Mouse (Mus musculus): ENCODE data around the gene Il1rap. TPM values are rescaled to one million over a fixed set of nuclear protein-coding genes. Genes with fewer than 3 reads are reported as not detected.
A peak's percentile ranks its signal among the peaks of the same experiment; 100 is the strongest.

Il1rap gene
- polyA plus RNA-seq (2014; fragmentation: Nextera tagmentation; extraction: Ambion mirVana): 3.5 and 4.2 TPM in 2 replicates

DNA sequence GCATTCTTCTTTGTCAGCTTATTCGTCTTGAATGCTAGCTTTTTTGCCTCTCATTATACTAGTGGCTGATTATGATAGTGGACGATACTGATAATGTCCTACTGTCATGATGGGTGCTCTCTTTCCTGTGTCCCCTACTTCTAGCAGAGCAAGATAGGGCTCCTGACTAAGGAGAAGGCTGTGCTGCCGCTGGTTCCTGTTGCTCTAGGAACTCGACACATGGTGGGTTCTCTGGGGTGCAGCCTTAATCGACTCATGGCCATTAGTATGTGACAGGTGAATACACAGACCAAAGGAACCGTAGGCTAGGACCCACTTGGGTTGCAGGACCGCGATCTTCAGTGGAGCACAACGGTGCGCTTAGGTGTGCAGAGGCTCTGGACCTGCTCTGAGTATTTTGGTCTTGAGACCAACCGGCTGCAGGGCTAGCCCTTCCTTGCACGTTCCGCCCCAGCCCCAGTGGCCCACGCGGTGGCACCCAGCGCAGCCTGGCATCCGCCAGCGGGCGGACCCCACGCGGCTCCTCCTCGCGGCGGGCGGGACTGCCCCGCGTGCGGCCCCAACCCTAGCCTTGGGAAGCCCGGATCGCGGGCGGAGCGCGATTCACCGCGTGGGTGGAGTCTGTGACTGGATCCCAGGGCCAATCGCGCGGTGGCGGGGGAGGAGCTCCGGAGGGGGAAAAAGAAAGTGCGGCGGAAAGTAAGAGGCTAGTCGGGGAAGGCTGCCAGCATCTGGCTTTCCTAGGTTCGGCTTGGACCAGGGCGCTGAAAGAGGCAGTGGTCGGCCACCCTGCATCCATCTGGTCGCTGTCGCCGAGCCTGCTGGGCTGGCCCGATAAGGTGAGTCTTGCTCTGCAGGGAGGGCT is at the start of gene Il1rap:
Gene Il1rap, plus strand, starts transcription at position 657 of the 865 bp plus-strand sequence.
- Histone ChIP-seq H3K27ac (ENCODE audit: low read depth, low read length) (no peak within 1 kb of the TSS), H3K4me3 (ENCODE audit: low read depth, low read length) (peak within 1 kb of the TSS; percentile 63), H3K9ac (ENCODE audit: low read length) (peak within 1 kb of the TSS; percentile 67), H3K36me3 (ENCODE audit: control insufficient read depth, insufficient read depth, low read length) (no peaks in the 10 kb centered on the region), H3K9me3 (ENCODE audit: control insufficient read depth, low read length) (no peaks in the 10 kb centered on the region), H3K4me2 (ENCODE audit: low read depth, low read length, severe bottlenecking) (peak within 1 kb of the TSS; percentile 77), H3K4me1 (replicated peaks; ENCODE audit: control insufficient read depth, insufficient read depth, low read length) (0 out of 2 replicates have a peak, but pooled peaks cover 2% of the 10 kb centered on the region), H3K27me3 (ENCODE audit: control insufficient read depth, insufficient read depth, low read length) (no peaks in the 10 kb centered on the region; the same call in 1 of the 2 replicates)
- WGBS: 2% methylated on average over 50 of the region's 51 CpGs
- peak; percentile 93 for DNase-seq (ENCODE audit: low spot score)
- peak; percentile 96 for ATAC-seq (replicated peaks; ENCODE audit: low FRiP score)

DNA sequence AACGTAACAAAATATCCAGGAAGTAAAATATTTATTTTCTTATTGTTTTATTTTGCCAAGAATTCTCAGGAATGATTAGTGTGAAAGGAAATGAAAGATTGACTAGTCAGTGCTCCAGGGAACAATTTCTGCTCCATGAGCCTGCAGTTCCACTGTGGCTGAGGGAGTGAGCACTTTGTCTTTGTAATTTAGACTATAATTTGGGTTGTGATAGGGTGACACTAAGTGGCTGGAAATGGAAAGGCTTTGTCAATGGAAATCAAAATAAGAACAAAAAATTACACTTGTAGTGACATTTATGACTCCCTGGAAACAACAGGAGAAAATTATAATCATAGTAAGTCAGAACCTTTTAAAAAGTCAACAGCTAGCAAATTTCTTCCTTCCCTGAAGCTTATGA is 49.2 kb upstream of the Il1rap start:
- ATAC-seq (replicated peaks; ENCODE audit: low FRiP score): no peak
- H3K27me3 ChIP-seq (ENCODE audit: control insufficient read depth, insufficient read depth, low read length): no peaks in the 10 kb centered on the region
- no peak for DNase-seq (ENCODE audit: low spot score)
- no peak overlapping the region for H3K27ac ChIP-seq (ENCODE audit: low read depth, low read length)
- H3K4me3 ChIP-seq (ENCODE audit: low read depth, low read length): no peak overlapping the region
- no peaks in the 10 kb centered on the region for H3K9me3 ChIP-seq (ENCODE audit: control insufficient read depth, low read length)
- no peak overlapping the region for H3K9ac ChIP-seq (ENCODE audit: low read length)
- H3K36me3 ChIP-seq (ENCODE audit: control insufficient read depth, insufficient read depth, low read length): no peaks in the 10 kb centered on the region
- 90% methylated on average over 1 of the region's 1 CpGs for WGBS
- no peaks in the 10 kb centered on the region for H3K4me1 ChIP-seq (replicated peaks; ENCODE audit: control insufficient read depth, insufficient read depth, low read length)
- no peak overlapping the region for H3K4me2 ChIP-seq (ENCODE audit: low read depth, low read length, severe bottlenecking)

DNA sequence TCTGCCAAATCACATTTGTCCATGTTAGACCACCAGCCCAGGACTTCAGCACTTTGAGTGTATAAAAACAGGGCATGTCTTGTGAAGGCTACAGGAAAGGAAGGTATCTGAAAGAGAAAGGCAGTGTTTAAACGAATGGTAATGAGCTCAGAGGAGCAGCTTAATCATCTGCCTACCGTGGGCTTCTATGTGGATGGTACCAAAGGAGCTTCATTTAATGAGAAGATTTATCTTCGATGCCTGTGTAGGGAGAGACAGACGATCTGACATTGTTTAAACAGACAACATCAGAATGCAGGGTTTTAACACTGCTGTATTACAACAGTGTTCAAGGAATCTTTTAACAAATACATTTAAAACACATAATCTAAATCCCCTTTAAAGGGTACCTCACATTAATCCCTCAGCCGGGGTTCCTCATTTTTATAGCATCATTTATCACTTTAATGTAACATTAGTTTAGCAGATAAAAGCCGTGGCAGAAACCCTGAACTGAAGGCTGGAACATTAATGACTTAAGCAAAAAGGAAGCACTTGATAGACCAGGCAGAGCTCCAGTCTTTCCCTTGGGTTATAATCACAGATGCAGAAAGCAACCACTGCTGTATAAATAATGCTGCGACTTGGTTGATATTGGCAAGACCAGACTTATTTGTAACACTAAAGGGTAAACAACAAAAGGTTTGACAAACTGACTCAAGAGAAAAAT is 35.2 kb upstream of the Il1rap start:
- no peak overlapping the region for H3K27ac ChIP-seq (ENCODE audit: low read depth, low read length)
- WGBS: 32% methylated on average over 7 of the region's 7 CpGs
- H3K4me3 ChIP-seq (ENCODE audit: low read depth, low read length): no peak overlapping the region
- H3K4me2 ChIP-seq (ENCODE audit: low read depth, low read length, severe bottlenecking): no peak overlapping the region
- H3K4me1 ChIP-seq (replicated peaks; ENCODE audit: control insufficient read depth, insufficient read depth, low read length): 0 out of 2 replicates have a peak, but pooled peaks cover 2% of the 10 kb centered on the region
- ATAC-seq (replicated peaks; ENCODE audit: low FRiP score): no peak
- no peaks in the 10 kb centered on the region for H3K27me3 ChIP-seq (ENCODE audit: control insufficient read depth, insufficient read depth, low read length)
- no peaks in the 10 kb centered on the region for H3K36me3 ChIP-seq (ENCODE audit: control insufficient read depth, insufficient read depth, low read length)
- no peak for DNase-seq (ENCODE audit: low spot score)
- no peak overlapping the region for H3K9ac ChIP-seq (ENCODE audit: low read length)
- no peaks in the 10 kb centered on the region for H3K9me3 ChIP-seq (ENCODE audit: control insufficient read depth, low read length)

DNA sequence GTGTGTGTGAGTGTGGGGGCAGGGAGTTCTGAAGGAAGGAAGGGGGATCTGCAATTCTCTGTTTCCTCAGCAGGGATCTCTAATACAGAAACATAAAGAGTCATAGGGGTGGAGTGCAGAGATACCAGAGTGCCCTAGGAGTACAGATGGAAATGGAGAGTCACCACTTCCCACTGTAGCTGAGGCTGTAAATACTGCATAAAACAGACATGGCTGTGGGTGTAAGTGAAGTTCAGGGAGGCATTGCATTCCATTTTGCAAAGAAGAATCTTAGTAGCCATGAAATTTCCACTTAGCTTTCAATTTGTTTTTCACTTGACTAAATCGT is 34.7 kb upstream of the Il1rap start:
- Histone ChIP-seq H3K4me2 (ENCODE audit: low read depth, low read length, severe bottlenecking) (no peak overlapping the region), H3K9ac (ENCODE audit: low read length) (no peak overlapping the region), H3K4me1 (replicated peaks; ENCODE audit: control insufficient read depth, insufficient read depth, low read length) (0 out of 2 replicates have a peak, but pooled peaks cover 2% of the 10 kb centered on the region), H3K4me3 (ENCODE audit: low read depth, low read length) (no peak overlapping the region), H3K9me3 (ENCODE audit: control insufficient read depth, low read length) (no peaks in the 10 kb centered on the region), H3K27me3 (ENCODE audit: control insufficient read depth, insufficient read depth, low read length) (no peaks in the 10 kb centered on the region), H3K36me3 (ENCODE audit: control insufficient read depth, insufficient read depth, low read length) (no peaks in the 10 kb centered on the region), H3K27ac (ENCODE audit: low read depth, low read length) (no peak overlapping the region)
- WGBS: 91% methylated on average over 1 of the region's 1 CpGs
- no peak for DNase-seq (ENCODE audit: low spot score)
- no peak for ATAC-seq (replicated peaks; ENCODE audit: low FRiP score)

DNA sequence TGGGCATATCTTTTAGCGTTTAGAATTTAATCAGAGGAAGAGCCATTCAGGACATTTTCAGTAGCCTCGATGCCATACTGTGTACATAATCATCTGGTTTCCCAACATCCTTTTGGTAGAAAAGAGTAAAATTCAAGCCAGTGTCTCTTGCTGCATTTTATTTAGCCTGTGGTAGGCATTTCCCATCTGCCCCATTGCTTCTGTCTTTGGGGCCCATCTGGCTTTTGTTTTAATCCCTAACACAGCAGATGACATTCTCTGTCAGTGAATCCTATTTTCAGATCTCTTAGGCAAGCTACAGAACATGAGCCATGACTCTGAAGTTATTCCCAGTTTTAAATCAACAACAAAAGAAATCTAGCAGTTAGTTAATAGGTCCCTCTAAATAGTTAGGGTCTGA is 32.3 kb upstream of the Il1rap start:
- ATAC-seq (replicated peaks; ENCODE audit: low FRiP score) (no peak), DNase-seq (ENCODE audit: low spot score) (no peak)
- H3K9me3 ChIP-seq (ENCODE audit: control insufficient read depth, low read length): no peaks in the 10 kb centered on the region
- H3K4me3 ChIP-seq (ENCODE audit: low read depth, low read length): no peak overlapping the region
- H3K9ac ChIP-seq (ENCODE audit: low read length): no peak overlapping the region
- H3K4me1 ChIP-seq (replicated peaks; ENCODE audit: control insufficient read depth, insufficient read depth, low read length): 0 out of 2 replicates have a peak, but pooled peaks cover 2% of the 10 kb centered on the region
- H3K27ac ChIP-seq (ENCODE audit: low read depth, low read length): no peak overlapping the region
- H3K4me2 ChIP-seq (ENCODE audit: low read depth, low read length, severe bottlenecking): no peak overlapping the region
- H3K36me3 ChIP-seq (ENCODE audit: control insufficient read depth, insufficient read depth, low read length): no peaks in the 10 kb centered on the region
- H3K27me3 ChIP-seq (ENCODE audit: control insufficient read depth, insufficient read depth, low read length): no peaks in the 10 kb centered on the region
- WGBS: 83% methylated on average over 2 of the region's 2 CpGs

DNA sequence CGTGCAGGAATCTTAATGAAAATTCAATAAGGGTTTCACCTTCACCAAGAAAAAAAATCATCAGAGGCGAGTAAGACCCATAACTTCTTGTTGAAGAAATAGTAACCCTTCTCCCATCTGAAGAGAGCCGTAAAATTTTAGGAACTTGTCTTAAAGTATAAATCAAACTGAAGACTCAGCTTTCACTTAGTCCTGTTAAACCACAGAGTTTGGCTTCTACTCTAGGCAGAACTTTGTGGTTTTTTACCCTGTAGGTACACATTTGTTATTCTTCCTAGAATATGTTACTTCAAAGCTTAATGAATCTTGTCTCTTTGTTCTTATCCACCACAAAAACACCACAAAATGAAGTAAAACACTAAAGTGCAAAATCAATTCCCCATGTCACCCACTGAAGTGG is 29.3 kb upstream of the Il1rap start:
- Histone ChIP-seq H3K4me1 (replicated peaks; ENCODE audit: control insufficient read depth, insufficient read depth, low read length) (no peaks in the 10 kb centered on the region), H3K9ac (ENCODE audit: low read length) (no peak overlapping the region), H3K4me2 (ENCODE audit: low read depth, low read length, severe bottlenecking) (no peak overlapping the region), H3K9me3 (ENCODE audit: control insufficient read depth, low read length) (no peaks in the 10 kb centered on the region), H3K27ac (ENCODE audit: low read depth, low read length) (no peak overlapping the region), H3K4me3 (ENCODE audit: low read depth, low read length) (no peak overlapping the region), H3K36me3 (ENCODE audit: control insufficient read depth, insufficient read depth, low read length) (no peaks in the 10 kb centered on the region), H3K27me3 (ENCODE audit: control insufficient read depth, insufficient read depth, low read length) (no peaks in the 10 kb centered on the region)
- DNase-seq (ENCODE audit: low spot score) (no peak), ATAC-seq (replicated peaks; ENCODE audit: low FRiP score) (no peak)
- 93% methylated on average over 3 of the region's 3 CpGs for WGBS

DNA sequence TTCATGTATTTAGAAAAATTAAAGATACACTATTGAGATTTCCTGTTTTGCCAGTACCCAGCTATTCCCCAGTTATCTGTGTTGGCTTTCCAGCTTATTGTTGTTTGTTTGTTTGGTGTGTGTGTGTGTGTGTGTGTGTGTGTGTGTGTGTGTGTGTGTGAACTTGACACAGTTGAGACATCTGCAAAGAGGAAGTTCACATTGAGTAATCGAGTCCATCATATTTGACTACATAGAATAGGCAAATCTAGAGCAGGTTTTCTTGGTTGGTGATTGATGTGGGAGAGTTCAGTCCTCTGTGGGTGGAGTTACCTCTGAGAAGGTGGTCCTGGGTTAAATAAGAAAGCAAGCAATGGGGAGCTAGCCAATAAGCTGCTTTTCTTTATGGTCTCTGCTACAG is 22.7 kb upstream of the Il1rap start:
- H3K36me3 ChIP-seq (ENCODE audit: control insufficient read depth, insufficient read depth, low read length): no peaks in the 10 kb centered on the region
- 90% methylated on average over 1 of the region's 1 CpGs for WGBS
- no peak overlapping the region for H3K27ac ChIP-seq (ENCODE audit: low read depth, low read length)
- H3K9me3 ChIP-seq (ENCODE audit: control insufficient read depth, low read length): no peaks in the 10 kb centered on the region
- no peaks in the 10 kb centered on the region for H3K4me1 ChIP-seq (replicated peaks; ENCODE audit: control insufficient read depth, insufficient read depth, low read length)
- no peaks in the 10 kb centered on the region for H3K27me3 ChIP-seq (ENCODE audit: control insufficient read depth, insufficient read depth, low read length)
- no peak overlapping the region for H3K4me3 ChIP-seq (ENCODE audit: low read depth, low read length)
- no peak overlapping the region for H3K9ac ChIP-seq (ENCODE audit: low read length)
- DNase-seq (ENCODE audit: low spot score) (no peak), ATAC-seq (replicated peaks; ENCODE audit: low FRiP score) (no peak)
- H3K4me2 ChIP-seq (ENCODE audit: low read depth, low read length, severe bottlenecking): no peak overlapping the region

DNA sequence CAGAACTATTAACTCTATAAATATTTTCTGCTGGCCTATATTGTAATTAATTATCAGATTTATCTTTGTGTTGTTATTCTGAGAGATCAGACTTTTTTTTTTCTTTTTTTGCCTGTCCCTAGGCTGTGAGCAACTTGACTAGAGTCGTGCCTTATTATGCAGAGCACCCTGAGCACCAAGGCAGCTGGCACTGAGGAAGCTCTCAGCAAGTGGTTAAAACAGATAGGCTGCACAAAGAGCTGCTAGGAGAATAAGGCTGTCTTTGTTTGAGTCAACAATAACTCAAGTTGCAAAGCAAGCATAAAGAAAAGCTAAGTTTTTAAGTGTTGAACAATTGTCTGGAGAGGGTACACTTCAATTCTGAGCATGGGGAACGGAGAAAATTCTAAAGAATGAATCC is 19.8 kb upstream of the Il1rap start:
- Histone ChIP-seq H3K9me3 (ENCODE audit: control insufficient read depth, low read length) (no peaks in the 10 kb centered on the region), H3K4me3 (ENCODE audit: low read depth, low read length) (no peak overlapping the region)
- 36% methylated on average over 2 of the region's 2 CpGs for whole genome bisulfite sequencing

More for the DNA sequence above, 19.8 kb upstream of the Il1rap start:
- no peak overlapping the region for H3K27ac ChIP-seq (ENCODE audit: low read depth, low read length)
- ATAC-seq (replicated peaks; ENCODE audit: low FRiP score) (no peak), DNase-seq (ENCODE audit: low spot score) (no peak)
- no peaks in the 10 kb centered on the region for H3K36me3 ChIP-seq (ENCODE audit: control insufficient read depth, insufficient read depth, low read length)
- H3K27me3 ChIP-seq (ENCODE audit: control insufficient read depth, insufficient read depth, low read length): no peaks in the 10 kb centered on the region
- no peaks in the 10 kb centered on the region for H3K4me1 ChIP-seq (replicated peaks; ENCODE audit: control insufficient read depth, insufficient read depth, low read length)
- no peak overlapping the region for H3K9ac ChIP-seq (ENCODE audit: low read length)
- no peak overlapping the region for H3K4me2 ChIP-seq (ENCODE audit: low read depth, low read length, severe bottlenecking)

Measured in forebrain, embryonic 11.5 days (tissue).